In genomic region chr3:27206221-27206560, GRCm38 (mm10) we compare ENCODE assay signal across 20 mouse cellular contexts. TPM values are rescaled to one million over a fixed set of nuclear protein-coding genes. Genes with fewer than 3 reads are reported as not detected.
DNase-seq lines count a peak whose midpoint lies in the region; ATAC-seq and TF ChIP-seq lines count a peak whose summit lies in the region.
"Had no signal": no experiment of that assay in that cellular context is flagged by ENCODE, and none has a peak within 500 bp of the region (broad histone marks: within the 10 kb centered on the region; RNA-seq: fewer than 3 reads in every experiment).

No protein-coding gene starts in this region.

- H3K9ac ChIP-seq in intestine, embryonic 14.5 days (ENCODE audit: low read length), result no peak overlapping the region
- H3K9ac ChIP-seq in intestine, postnatal 0 days (ENCODE audit: low read depth, low read length), result no peak overlapping the region
- H3K9ac ChIP-seq in limb, embryonic 13.5 days, result no peak overlapping the region
- no peak overlapping the region for H3K9ac ChIP-seq in stomach, embryonic 16.5 days (ENCODE audit: low read length)
- H3K9ac ChIP-seq: embryonic facial prominence, embryonic 15.5 days; hindbrain, embryonic 14.5 days; limb, embryonic 15.5 days; liver, embryonic 15.5 days had no signal

- no peak for TF ChIP-seq CTCF in gastrocnemius, adult 2 months (IDR thresholded peaks at IDR 0.05)
- TF ChIP-seq CTCF in intestine, postnatal 0 days (IDR thresholded peaks at IDR 0.05; ENCODE audit: low read depth), result no peak

- no peaks in the 10 kb centered on the region; the same call in 1 of the 2 replicates for H3K4me1 ChIP-seq in intestine, embryonic 14.5 days (replicated peaks; ENCODE audit: control insufficient read depth, insufficient read depth, low read length)
- H3K4me1 ChIP-seq in intestine, postnatal 0 days (replicated peaks; ENCODE audit: control insufficient read depth, insufficient read depth, low read length), result no peaks in the 10 kb centered on the region; the same call in 1 of the 2 replicates
- H3K4me1 ChIP-seq in limb, embryonic 13.5 days, result peaks cover 20% of the 10 kb centered on the region
- H3K4me1 ChIP-seq in limb, embryonic 10.5 days, result peaks cover 16% of the 10 kb centered on the region
- H3K4me1 ChIP-seq in stomach, embryonic 16.5 days (ENCODE audit: control insufficient read depth, insufficient read depth, low read length), result peaks cover 14% of the 10 kb centered on the region; the same call in 1 of the 2 replicates
- H3K4me1 ChIP-seq: liver, embryonic 15.5 days had no signal

- no peak overlapping the region for H3K4me3 ChIP-seq in gastrocnemius, adult 2 months
- no peak overlapping the region for H3K4me3 ChIP-seq in intestine, embryonic 14.5 days (ENCODE audit: low read depth, low read length)
- H3K4me3 ChIP-seq in intestine, postnatal 0 days (ENCODE audit: low read depth, low read length), result no peak overlapping the region
- no peak overlapping the region for H3K4me3 ChIP-seq in limb, embryonic 13.5 days
- H3K4me3 ChIP-seq in limb, embryonic 10.5 days, result no peak overlapping the region
- no peak overlapping the region for H3K4me3 ChIP-seq in stomach, embryonic 16.5 days (replicated peaks; ENCODE audit: low read length)
- H3K4me3 ChIP-seq: embryonic facial prominence, embryonic 15.5 days; limb, embryonic 15.5 days; liver, embryonic 15.5 days had no signal

- peak; percentile 63; the same call in 1 of the 2 replicates for ATAC-seq in intestine, embryonic 14.5 days (replicated peaks; ENCODE audit: low FRiP score, low TSS enrichment, low read depth)
- ATAC-seq in intestine, postnatal 0 days, result no peak
- ATAC-seq in limb, embryonic 13.5 days (ENCODE audit: low FRiP score, low read depth), result 0 out of 2 replicates have a peak, but pooled peaks have one; percentile 5
- ATAC-seq in stomach, embryonic 16.5 days (ENCODE audit: insufficient read depth, low FRiP score), result peak; percentile 16; the same call in 1 of the 2 replicates
- ATAC-seq: CD4-positive, CD25-positive, alpha-beta regulatory T cell, adult 4 months; forebrain, embryonic 16.5 days; Patski had no signal

- no peak overlapping the region for H3K4me2 ChIP-seq in intestine, embryonic 14.5 days (ENCODE audit: low read length)
- H3K4me2 ChIP-seq in intestine, postnatal 0 days (replicated peaks; ENCODE audit: low read depth), result no peak overlapping the region
- no peak overlapping the region for H3K4me2 ChIP-seq in limb, embryonic 13.5 days (replicated peaks)
- H3K4me2 ChIP-seq in stomach, embryonic 16.5 days (ENCODE audit: low read depth, low read length), result no peak overlapping the region
- H3K4me2 ChIP-seq: embryonic facial prominence, embryonic 15.5 days; hindbrain, embryonic 14.5 days; limb, embryonic 15.5 days; liver, embryonic 15.5 days; midbrain, embryonic 11.5 days had no signal

- no peaks in the 10 kb centered on the region for H3K36me3 ChIP-seq in intestine, embryonic 14.5 days (ENCODE audit: control insufficient read depth, insufficient read depth, low read length)
- no peaks in the 10 kb centered on the region for H3K36me3 ChIP-seq in intestine, postnatal 0 days (ENCODE audit: control insufficient read depth, insufficient read depth)
- no peaks in the 10 kb centered on the region for H3K36me3 ChIP-seq in limb, embryonic 13.5 days
- H3K36me3 ChIP-seq in limb, embryonic 10.5 days, result no peaks in the 10 kb centered on the region
- no peaks in the 10 kb centered on the region for H3K36me3 ChIP-seq in stomach, embryonic 16.5 days (ENCODE audit: control insufficient read depth, insufficient read depth, low read length)
- H3K36me3 ChIP-seq: embryonic facial prominence, embryonic 15.5 days; limb, embryonic 15.5 days; liver, embryonic 15.5 days had no signal

- H3K27me3 ChIP-seq in intestine, embryonic 14.5 days (replicated peaks; ENCODE audit: control insufficient read depth, insufficient read depth, low read length), result no peaks in the 10 kb centered on the region
- no peaks in the 10 kb centered on the region for H3K27me3 ChIP-seq in intestine, postnatal 0 days (replicated peaks; ENCODE audit: control insufficient read depth, insufficient read depth, low read length)
- no peaks in the 10 kb centered on the region for H3K27me3 ChIP-seq in limb, embryonic 13.5 days
- H3K27me3 ChIP-seq in limb, embryonic 10.5 days (ENCODE audit: low read depth, poor library complexity, severe bottlenecking), result no peaks in the 10 kb centered on the region
- H3K27me3 ChIP-seq in stomach, embryonic 16.5 days (ENCODE audit: control insufficient read depth, insufficient read depth, low read length), result no peaks in the 10 kb centered on the region
- H3K27me3 ChIP-seq: embryonic facial prominence, embryonic 15.5 days; limb, embryonic 15.5 days; liver, embryonic 15.5 days; Patski had no signal

- DNase-seq in gastrocnemius, adult 2 months, result no peak
- no peak for DNase-seq in gastrocnemius, adult 8-10 months (ENCODE audit: low spot score in 2 of 2)
- no peak for DNase-seq in intestine, embryonic 14.5 days (ENCODE audit: low spot score)
- no peak for DNase-seq in limb, embryonic 10.5 days (ENCODE audit: low spot score)
- DNase-seq in layer of hippocampus, postnatal 25 days (ENCODE audit: extremely low spot score in 1 of 2, low spot score in 1 of 2), result no peak
- DNase-seq: adrenal gland, adult 8-10 months; cerebellum, adult 8-10 months; right cerebral cortex, adult 18-20 months; thymus, adult 2 months had no signal

- intact Hi-C loops in gastrocnemius, adult 2 months (cut with DNase I), result no loop called here

- peak overlapping the region; percentile 61 for H3K27ac ChIP-seq in gastrocnemius, adult 2 months
- H3K27ac ChIP-seq in intestine, embryonic 14.5 days (ENCODE audit: low read depth), result peak overlapping the region; percentile 62
- H3K27ac ChIP-seq in intestine, postnatal 0 days (ENCODE audit: low read depth, low read length), result no peak overlapping the region
- H3K27ac ChIP-seq in limb, embryonic 13.5 days, result no peak overlapping the region
- no peak overlapping the region for H3K27ac ChIP-seq in limb, embryonic 10.5 days
- H3K27ac ChIP-seq in stomach, embryonic 16.5 days (ENCODE audit: low read length), result peak overlapping the region; percentile 15; the same call in 1 of the 2 replicates
- H3K27ac ChIP-seq: embryonic facial prominence, embryonic 15.5 days; hindbrain, embryonic 14.5 days; limb, embryonic 15.5 days; liver, embryonic 15.5 days had no signal

- no peaks in the 10 kb centered on the region for H3K9me3 ChIP-seq in intestine, embryonic 14.5 days (ENCODE audit: control insufficient read depth, low read length)
- H3K9me3 ChIP-seq in intestine, postnatal 0 days (ENCODE audit: control insufficient read depth), result no peaks in the 10 kb centered on the region
- H3K9me3 ChIP-seq in limb, embryonic 13.5 days, result no peaks in the 10 kb centered on the region
- no peaks in the 10 kb centered on the region for H3K9me3 ChIP-seq in limb, embryonic 10.5 days (replicated peaks)
- no peaks in the 10 kb centered on the region for H3K9me3 ChIP-seq in stomach, embryonic 16.5 days (replicated peaks; ENCODE audit: control insufficient read depth, low read length)
- H3K9me3 ChIP-seq: embryonic facial prominence, embryonic 15.5 days; limb, embryonic 15.5 days; liver, embryonic 15.5 days had no signal

- 37% methylated on average over 4 of the region's 4 CpGs for WGBS in intestine, embryonic 14.5 days
- 71% methylated on average over 4 of the region's 4 CpGs for WGBS in intestine, postnatal 0 days
- WGBS in limb, embryonic 13.5 days, result 61% methylated on average over 4 of the region's 4 CpGs
- WGBS in limb, embryonic 10.5 days, result 78% methylated on average over 4 of the region's 4 CpGs
- 54% methylated on average over 4 of the region's 4 CpGs for WGBS in stomach, embryonic 16.5 days

RNA-seq across cellular contexts. Expression of gene Nceh1, which starts 23.4 kb away (rescaled TPM):
- 10 to 100 TPM; 16.7 to 31.6 TPM for total RNA-seq in gastrocnemius, adult 2 months (2021)
- 10 to 100 TPM; 13.8 to 19.7 (median 17.4) TPM for total RNA-seq in gastrocnemius, adult 8-10 months (2022)
- 6.5 and 7.6 TPM in 2 replicates for polyA plus RNA-seq in intestine, embryonic 14.5 days (2014; fragmentation: Nextera tagmentation; extraction: Ambion mirVana)
- polyA plus RNA-seq in intestine, postnatal 0 days (2015; fragmentation: Nextera tagmentation; extraction: Ambion mirVana), result 12.6 and 15.0 TPM in 2 replicates
- polyA plus RNA-seq in limb, embryonic 13.5 days (2015; fragmentation: Nextera tagmentation; extraction: Ambion mirVana), result 4.4 and 4.9 TPM in 2 replicates
- 3.0 and 3.8 TPM in 2 replicates for polyA plus RNA-seq in limb, embryonic 10.5 days (2016; fragmentation: Nextera tagmentation; extraction: Ambion mirVana)
- polyA plus RNA-seq in stomach, embryonic 16.5 days (2015; fragmentation: Nextera tagmentation; extraction: Ambion mirVana), result 7.5 and 8.6 TPM in 2 replicates
- total RNA-seq in layer of hippocampus, postnatal 25 days (2021), result 100 to 1,000 TPM; 106 to 108 TPM

RNA-seq across cellular contexts. Expression of gene Ect2, which starts 52.5 kb away (rescaled TPM):
- under 1 TPM; 0.18 to 0.36 TPM for total RNA-seq in gastrocnemius, adult 2 months (2021)
- under 1 TPM in 3 of 4 experiments, not detected in 1; 0.18 to 0.83 (median 0.22) TPM for total RNA-seq in gastrocnemius, adult 8-10 months (2022)
- polyA plus RNA-seq in intestine, embryonic 14.5 days (2014; fragmentation: Nextera tagmentation; extraction: Ambion mirVana), result 55.9 and 66.2 TPM in 2 replicates
- polyA plus RNA-seq in intestine, postnatal 0 days (2015; fragmentation: Nextera tagmentation; extraction: Ambion mirVana), result 8.4 and 9.1 TPM in 2 replicates
- polyA plus RNA-seq in limb, embryonic 13.5 days (2015; fragmentation: Nextera tagmentation; extraction: Ambion mirVana), result 45.2 and 47.2 TPM in 2 replicates
- polyA plus RNA-seq in limb, embryonic 10.5 days (2016; fragmentation: Nextera tagmentation; extraction: Ambion mirVana), result 72.0 and 80.2 TPM in 2 replicates
- polyA plus RNA-seq in stomach, embryonic 16.5 days (2015; fragmentation: Nextera tagmentation; extraction: Ambion mirVana), result 45.7 and 47.3 TPM in 2 replicates
- total RNA-seq in layer of hippocampus, postnatal 25 days (2021), result 1 to 10 TPM; 1.0 to 1.5 TPM

Comparison
In these comparisons a context has a peak if more than half of its experiments do, and no peak if none do; other contexts are left out.
1. H3K27ac ChIP-seq: peak in gastrocnemius, adult 2 months (single experiment), intestine, embryonic 14.5 days (single experiment) and stomach, embryonic 16.5 days (single experiment); none in intestine, postnatal 0 days (single experiment), limb, embryonic 13.5 days (single experiment) and limb, embryonic 10.5 days (single experiment).